Mouse (Mus musculus): ENCODE measurements at regions not wholly inside any gene's neighbourhood (a gene's known extent, or its start where the extent isn't known, plus 50 kb on each side); places are given as distances from the start of the nearest gene placed in this dataset.

DNA sequence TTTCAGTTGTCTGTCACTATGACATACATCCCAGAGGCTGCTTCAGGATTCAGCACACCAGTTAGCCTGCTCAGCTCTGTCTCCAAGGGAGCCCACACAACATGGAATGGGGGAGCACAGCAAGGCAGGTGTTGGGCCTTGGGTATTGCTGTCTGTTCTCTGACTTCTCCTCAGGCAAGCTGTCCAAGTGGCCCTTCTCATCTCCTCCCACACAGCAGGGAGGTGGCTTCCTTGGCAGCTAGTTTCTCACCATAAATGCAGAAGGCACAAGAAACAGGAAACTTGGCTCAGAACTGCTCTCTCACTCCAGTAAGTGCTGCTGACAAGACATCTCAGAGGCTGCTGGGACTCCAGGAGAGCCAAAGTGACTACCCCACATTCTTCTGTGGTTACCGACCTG lies 64.6 kb downstream of the Htr5a start:
- POLR2A ChIA-PET: interaction anchor here in 1 of 4 experiments (0.5 kb wide), 1 partner anchor 1087 kb away, joined by 8 read pairs; no protein-coding TSS in a partner anchor
- CTCF ChIA-PET: no interaction called here

DNA sequence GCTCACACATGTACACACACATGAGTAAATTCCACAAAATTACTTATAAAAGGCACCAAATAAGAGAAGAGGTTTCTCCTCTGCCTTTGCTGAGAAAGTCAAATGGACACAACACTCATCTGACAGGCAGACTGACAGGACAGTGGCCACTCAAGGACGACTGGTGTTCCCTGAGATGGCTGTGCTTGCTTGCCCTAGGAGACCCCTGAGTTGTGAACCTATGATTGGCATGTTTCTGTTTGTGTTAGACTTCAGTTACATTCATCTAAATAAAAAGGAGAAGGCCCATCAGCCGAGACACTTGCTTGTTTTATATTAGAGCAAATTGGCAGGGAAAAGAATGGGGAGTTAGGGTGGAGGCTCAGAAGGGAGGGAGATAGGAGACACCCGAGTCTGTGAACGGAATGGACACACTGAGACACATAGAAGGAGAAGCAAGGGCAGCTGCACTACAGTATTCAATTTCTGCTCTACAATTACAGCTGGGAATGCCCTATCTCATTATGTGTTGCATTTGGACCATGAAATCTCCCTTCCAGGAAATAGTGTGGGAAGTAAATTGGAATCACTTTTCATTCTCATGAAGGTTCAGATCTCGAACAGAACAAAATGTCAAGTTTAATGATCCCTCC lies 66.5 kb downstream of the Htr5a start:
- CTCF ChIA-PET: no interaction called here
- POLR2A ChIA-PET: no interaction called here

Data from embryonic stem cell, embryonic (primary cell).